Mouse (Mus musculus) cortical plate, adult 2 months (tissue): ENCODE measurements around the gene Krt27.

ENCODE experiments used
- CTCF ChIP-seq: fragments of 200-500 bp; IDR thresholded peaks from 2 replicates; pipeline ENCODE4 v1.5.1; 2011; ENCODE audit warnings: mild to moderate bottlenecking, control low read depth, low read length; ENCODE audit not compliant: insufficient read depth; ENCODE audit errors: extremely low read depth
- POLR2A ChIP-seq: fragments of 200-500 bp; IDR thresholded peaks from 2 replicates; pipeline ENCODE4 v1.6.1; 2011; ENCODE audit warnings: mild to moderate bottlenecking, low read length, control low read depth; ENCODE audit not compliant: insufficient read depth; ENCODE audit errors: extremely low read depth

GRCm38 (mm10) chr11:99391375-99391774 is 40.5 kb upstream of the Krt27 start:
- no peak for TF ChIP-seq CTCF
- no peak for TF ChIP-seq POLR2A
